Mouse (Mus musculus) embryonic fibroblast, embryonic 13.5 days (primary cell): ENCODE data around the gene 1700092M07Rik.
A peak's percentile ranks its signal among the peaks of the same experiment; 100 is the strongest.

Source experiments
- CTCF ChIP-seq: IDR thresholded peaks from 2 replicates; pipeline ENCODE4 v1.5.1; 2011; ENCODE audit warnings: mild to moderate bottlenecking, control low read depth, low read length, moderate library complexity, borderline replicate concordance; ENCODE audit not compliant: insufficient read depth
- POLR2A ChIP-seq: IDR thresholded peaks from 2 replicates; pipeline ENCODE4 v1.6.1; 2011; ENCODE audit warnings: low read depth, mild to moderate bottlenecking, control low read depth, low read length, moderate library complexity

GRCm38 (mm10) chr19:8713306-8713996, 27.1 kb upstream of the 1700092M07Rik start:
- peak; percentile 100 for TF ChIP-seq POLR2A
- peak; percentile 82; the same call in 1 of the 2 replicates for TF ChIP-seq CTCF
